Mouse (Mus musculus): ENCODE results near the gene Lpcat2b. TPM values are rescaled to one million over a fixed set of nuclear protein-coding genes. Genes with fewer than 3 reads are reported as not detected.

Lpcat2b gene
- polyA plus RNA-seq, 1 experiment from 2014 or later, result not detected

GRCm38 (mm10) chr5:107412285-107412684 lies 19.1 kb upstream of the Lpcat2b start:
- Histone ChIP-seq H3K27me3 (replicated peaks) (no peaks in the 10 kb centered on the region), H3K4me1 (replicated peaks) (no peaks in the 10 kb centered on the region), H3K4me2 (no peak overlapping the region), H3K9me3 (replicated peaks) (no peaks in the 10 kb centered on the region), H3K36me3 (no peaks in the 10 kb centered on the region), H3K4me3 (no peak overlapping the region), H3K9ac (no peak overlapping the region), H3K27ac (ENCODE audit: poor library complexity, severe bottlenecking) (no peak overlapping the region)
- 67% methylated on average over 2 of the region's 2 CpGs for WGBS
- ATAC-seq (ENCODE audit: insufficient number of reproducible peaks, low FRiP score), result no peak

DNA sequence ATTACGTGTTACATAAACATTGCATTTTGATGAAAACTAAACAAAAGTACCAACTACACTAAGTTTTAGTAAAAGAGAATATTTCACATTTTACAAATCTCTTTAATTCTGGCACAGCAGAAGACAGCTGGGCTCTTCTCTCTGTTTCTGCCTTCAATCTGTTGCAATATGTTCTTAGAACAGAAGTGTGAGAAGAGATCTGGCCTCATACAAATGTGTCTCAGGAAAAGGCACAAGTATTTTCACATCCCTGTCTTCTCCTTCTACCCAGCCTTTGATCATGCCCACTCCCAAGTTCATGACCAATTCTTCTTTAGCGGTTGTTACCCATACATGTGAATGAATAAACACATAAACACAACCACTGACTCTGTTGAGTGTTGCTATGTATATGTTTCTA lies 16.3 kb upstream of the Lpcat2b start:
- Histone ChIP-seq H3K27me3 (replicated peaks) (no peaks in the 10 kb centered on the region), H3K4me2 (no peak overlapping the region), H3K4me1 (replicated peaks) (no peaks in the 10 kb centered on the region), H3K36me3 (no peaks in the 10 kb centered on the region), H3K4me3 (no peak overlapping the region), H3K9me3 (replicated peaks) (no peaks in the 10 kb centered on the region), H3K9ac (no peak overlapping the region), H3K27ac (ENCODE audit: poor library complexity, severe bottlenecking) (no peak overlapping the region)
- ATAC-seq (ENCODE audit: insufficient number of reproducible peaks, low FRiP score), result no peak
- WGBS, result 70% methylated on average over 2 of the region's 2 CpGs

DNA sequence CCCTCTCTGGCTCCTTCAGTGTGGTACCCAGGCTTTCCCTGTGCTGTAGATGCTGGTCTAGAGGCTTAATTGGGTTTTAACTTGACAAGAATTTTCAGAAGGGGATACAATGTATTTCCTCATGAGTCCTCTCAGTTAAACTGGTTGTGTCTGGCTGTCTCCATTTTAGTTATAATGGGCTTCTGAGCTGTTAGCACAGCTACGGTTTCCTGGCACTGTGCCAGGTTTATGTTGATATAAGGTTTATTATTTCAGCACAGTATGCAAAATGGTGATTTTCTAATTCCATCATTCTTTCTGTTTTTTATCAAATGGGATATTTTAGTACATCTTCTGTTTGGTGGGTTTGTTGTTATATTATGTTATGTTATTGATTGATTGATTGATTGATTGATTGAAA lies 9.7 kb upstream of the Lpcat2b start:
- Histone ChIP-seq H3K4me3 (no peak overlapping the region), H3K27ac (ENCODE audit: poor library complexity, severe bottlenecking) (no peak overlapping the region), H3K4me1 (replicated peaks) (no peaks in the 10 kb centered on the region), H3K9ac (no peak overlapping the region), H3K4me2 (no peak overlapping the region), H3K27me3 (replicated peaks) (no peaks in the 10 kb centered on the region), H3K9me3 (replicated peaks) (no peaks in the 10 kb centered on the region), H3K36me3 (no peaks in the 10 kb centered on the region)
- no peak for ATAC-seq (ENCODE audit: insufficient number of reproducible peaks, low FRiP score)
- WGBS, result 40% methylated on average over 1 of the region's 1 CpGs

GRCm38 (mm10) chr5:107434001-107434400 lies 2.7 kb downstream of the Lpcat2b start:
- 72% methylated on average over 5 of the region's 5 CpGs for WGBS
- Histone ChIP-seq H3K9ac (no peak overlapping the region), H3K27me3 (replicated peaks) (peaks cover 9% of the 10 kb centered on the region; the same call in 1 of the 2 replicates), H3K9me3 (replicated peaks) (no peaks in the 10 kb centered on the region), H3K27ac (ENCODE audit: poor library complexity, severe bottlenecking) (no peak overlapping the region), H3K4me1 (replicated peaks) (peaks cover 5% of the 10 kb centered on the region; the same call in 1 of the 2 replicates), H3K4me2 (no peak overlapping the region), H3K36me3 (no peaks in the 10 kb centered on the region), H3K4me3 (no peak overlapping the region)
- no peak for ATAC-seq (ENCODE audit: insufficient number of reproducible peaks, low FRiP score)

DNA sequence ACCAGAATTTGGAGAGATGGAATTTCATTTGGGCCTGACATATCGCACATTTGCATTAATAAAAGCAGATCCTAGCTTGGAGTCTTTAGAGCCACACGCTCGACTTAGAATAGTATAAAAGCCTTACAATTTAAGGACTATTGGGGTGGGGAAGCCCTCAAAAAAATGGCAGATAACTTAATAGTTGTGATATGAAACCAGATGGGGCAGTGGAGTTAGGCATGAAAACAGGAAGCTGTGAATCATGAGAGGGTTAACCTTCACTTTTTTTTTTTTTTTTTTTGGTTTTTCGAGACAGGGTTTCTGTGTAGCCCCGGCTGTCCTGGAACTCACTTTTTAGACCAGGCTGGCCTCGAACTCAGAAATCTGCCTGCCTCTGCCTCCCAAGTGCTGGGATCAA lies 4.8 kb downstream of the Lpcat2b start:
- no peak overlapping the region for H3K9ac ChIP-seq
- peaks cover 5% of the 10 kb centered on the region; the same call in 1 of the 2 replicates for H3K4me1 ChIP-seq (replicated peaks)
- H3K27ac ChIP-seq (ENCODE audit: poor library complexity, severe bottlenecking), result no peak overlapping the region
- H3K4me2 ChIP-seq, result no peak overlapping the region
- 80% methylated on average over 6 of the region's 6 CpGs for WGBS
- H3K27me3 ChIP-seq (replicated peaks), result peaks cover 9% of the 10 kb centered on the region; the same call in 1 of the 2 replicates
- no peaks in the 10 kb centered on the region for H3K9me3 ChIP-seq (replicated peaks)
- no peak for ATAC-seq (ENCODE audit: insufficient number of reproducible peaks, low FRiP score)
- H3K4me3 ChIP-seq, result no peak overlapping the region
- no peaks in the 10 kb centered on the region for H3K36me3 ChIP-seq

DNA sequence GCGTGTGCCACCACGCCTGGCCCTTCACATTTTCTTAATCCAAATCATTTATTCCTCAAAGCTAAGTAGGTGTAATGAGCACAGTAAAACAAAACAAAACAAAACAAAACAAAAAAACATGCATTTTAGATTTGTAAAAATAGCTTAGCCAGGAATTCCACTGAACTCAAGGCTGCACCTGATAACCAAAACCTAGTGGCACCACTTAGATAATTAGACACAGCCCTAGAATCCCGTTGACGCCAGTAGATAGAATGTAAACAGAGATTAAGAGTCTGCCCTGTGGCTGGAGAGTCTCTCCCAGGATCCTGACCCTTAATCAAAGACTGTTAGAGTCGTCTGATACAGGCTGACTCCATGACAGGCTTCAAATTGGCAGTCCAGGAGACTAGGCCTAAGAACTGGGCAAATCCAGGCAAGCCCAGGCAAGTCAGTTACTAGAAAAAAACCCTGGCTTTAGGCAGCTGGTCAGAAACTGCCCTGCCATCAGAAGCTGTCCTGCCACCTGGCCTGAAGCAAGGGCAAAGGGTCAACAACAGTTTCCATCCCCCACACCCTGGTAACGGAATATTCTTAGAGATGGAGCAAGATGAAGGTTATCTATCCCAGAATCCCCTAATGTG lies 5.3 kb downstream of the Lpcat2b start:
- H3K27ac ChIP-seq (ENCODE audit: poor library complexity, severe bottlenecking), result no peak overlapping the region
- H3K4me2 ChIP-seq, result no peak overlapping the region
- H3K4me3 ChIP-seq, result no peak overlapping the region
- ATAC-seq (ENCODE audit: insufficient number of reproducible peaks, low FRiP score), result no peak
- no peaks in the 10 kb centered on the region for H3K36me3 ChIP-seq
- no peak overlapping the region for H3K9ac ChIP-seq
- H3K4me1 ChIP-seq (replicated peaks), result peaks cover 5% of the 10 kb centered on the region; the same call in 1 of the 2 replicates
- WGBS, result 62% methylated on average over 6 of the region's 6 CpGs
- peaks cover 9% of the 10 kb centered on the region; the same call in 1 of the 2 replicates for H3K27me3 ChIP-seq (replicated peaks)
- no peaks in the 10 kb centered on the region for H3K9me3 ChIP-seq (replicated peaks)

GRCm38 (mm10) chr5:107437464-107438281 lies 6.3 kb downstream of the Lpcat2b start, which contains the start of gene Btbd8:
Gene Btbd8 (plus strand): TSS chr5:107437997.
- Histone ChIP-seq H3K9me3 (replicated peaks) (no peaks in the 10 kb centered on the region), H3K27me3 (replicated peaks) (peaks cover 7% of the 10 kb centered on the region; the same call in 1 of the 2 replicates), H3K4me1 (replicated peaks) (peaks cover 5% of the 10 kb centered on the region; the same call in 1 of the 2 replicates), H3K36me3 (no peaks in the 10 kb centered on the region), H3K4me2 (peak within 1 kb of the TSS; percentile 73), H3K27ac (ENCODE audit: poor library complexity, severe bottlenecking) (peak within 1 kb of the TSS; percentile 71; the same call in 1 of the 2 replicates), H3K4me3 (peak within 1 kb of the TSS; percentile 87), H3K9ac (peak within 1 kb of the TSS; percentile 90)
- ATAC-seq (ENCODE audit: insufficient number of reproducible peaks, low FRiP score), result peak; percentile 95
- WGBS, result 0% methylated on average over 50 of the region's 51 CpGs

- Histone ChIP-seq H3K27ac (ENCODE audit: poor library complexity, severe bottlenecking) (peak overlapping the region; percentile 71; the same call in 1 of the 2 replicates), H3K9me3 (replicated peaks) (no peaks in the 10 kb centered on the region), H3K4me1 (replicated peaks) (peaks cover 5% of the 10 kb centered on the region; the same call in 1 of the 2 replicates), H3K36me3 (no peaks in the 10 kb centered on the region), H3K4me3 (peak overlapping the region; percentile 87), H3K4me2 (peak overlapping the region; percentile 73), H3K27me3 (replicated peaks) (0 out of 2 replicates have a peak, but pooled peaks cover under 1% of the 10 kb centered on the region), H3K9ac (peak overlapping the region; percentile 90)
- no peak for ATAC-seq (ENCODE audit: insufficient number of reproducible peaks, low FRiP score)
- WGBS, result 23% methylated on average over 7 of the region's 7 CpGs
Observed at GRCm38 (mm10) chr5:107438353-107438752, 7.0 kb downstream of the Lpcat2b start.

GRCm38 (mm10) chr5:107441881-107442280 lies 10.5 kb downstream of the Lpcat2b start:
- Histone ChIP-seq H3K4me3 (no peak overlapping the region), H3K4me2 (no peak overlapping the region), H3K27ac (ENCODE audit: poor library complexity, severe bottlenecking) (no peak overlapping the region), H3K36me3 (peaks cover 6% of the 10 kb centered on the region), H3K9me3 (replicated peaks) (no peaks in the 10 kb centered on the region), H3K27me3 (replicated peaks) (no peaks in the 10 kb centered on the region), H3K4me1 (replicated peaks) (peaks cover 5% of the 10 kb centered on the region; the same call in 1 of the 2 replicates), H3K9ac (no peak overlapping the region)
- WGBS, result 70% methylated on average over 5 of the region's 5 CpGs
- ATAC-seq (ENCODE audit: insufficient number of reproducible peaks, low FRiP score), result no peak

DNA sequence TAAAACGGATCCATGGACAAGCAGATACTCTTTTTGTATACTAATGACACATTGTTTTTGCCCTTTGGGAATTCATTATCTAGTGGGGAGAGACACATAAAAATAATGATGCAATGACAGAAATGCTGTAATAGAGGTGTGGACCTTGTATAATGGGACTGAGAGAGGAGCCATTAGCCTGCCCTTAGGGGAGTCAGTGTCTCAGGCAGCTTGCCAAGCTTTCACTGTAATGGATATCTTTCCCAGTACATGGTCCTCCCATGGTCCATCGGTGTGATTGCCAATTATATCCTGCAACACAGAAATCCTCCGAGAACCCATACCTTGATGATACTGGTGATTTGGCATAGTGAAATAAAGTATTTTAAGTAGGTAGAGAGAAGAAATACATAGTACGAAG lies 12.9 kb downstream of the Lpcat2b start:
- Histone ChIP-seq H3K9ac (no peak overlapping the region), H3K27ac (ENCODE audit: poor library complexity, severe bottlenecking) (no peak overlapping the region), H3K4me1 (replicated peaks) (no peaks in the 10 kb centered on the region), H3K9me3 (replicated peaks) (no peaks in the 10 kb centered on the region), H3K4me3 (no peak overlapping the region), H3K27me3 (replicated peaks) (no peaks in the 10 kb centered on the region), H3K36me3 (peaks cover 6% of the 10 kb centered on the region), H3K4me2 (no peak overlapping the region)
- WGBS, result 83% methylated on average over 4 of the region's 4 CpGs
- no peak for ATAC-seq (ENCODE audit: insufficient number of reproducible peaks, low FRiP score)

DNA sequence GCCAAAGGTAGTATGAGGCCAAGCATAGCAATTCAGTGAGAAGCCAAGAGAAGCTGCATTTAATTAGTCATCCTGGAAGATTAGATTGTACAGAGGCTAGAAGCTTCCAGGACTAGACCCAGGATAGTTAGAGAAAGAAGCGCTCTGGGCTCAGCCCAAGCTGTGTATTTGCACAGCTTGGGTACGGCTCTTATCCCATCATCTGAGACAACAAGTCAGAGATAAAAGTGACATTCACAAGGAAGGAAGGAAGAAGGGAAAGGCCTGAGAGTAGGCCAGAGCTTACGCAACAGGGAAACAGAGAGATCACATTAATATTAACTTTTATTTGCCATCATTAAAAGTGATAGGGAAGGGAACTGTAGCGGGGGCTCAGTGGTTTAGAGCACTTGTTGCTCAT lies 16.6 kb downstream of the Lpcat2b start:
- Histone ChIP-seq H3K4me3 (no peak overlapping the region), H3K27ac (ENCODE audit: poor library complexity, severe bottlenecking) (no peak overlapping the region), H3K9ac (no peak overlapping the region), H3K4me2 (no peak overlapping the region), H3K4me1 (replicated peaks) (no peaks in the 10 kb centered on the region), H3K36me3 (peaks cover 11% of the 10 kb centered on the region), H3K9me3 (replicated peaks) (no peaks in the 10 kb centered on the region), H3K27me3 (replicated peaks) (no peaks in the 10 kb centered on the region)
- no peak for ATAC-seq (ENCODE audit: insufficient number of reproducible peaks, low FRiP score)
- WGBS, result 73% methylated on average over 4 of the region's 4 CpGs

All from heart, embryonic 12.5 days (tissue).